Comparison of ENCODE assay signal across 11 mouse cellular contexts in the genomic region with DNA sequence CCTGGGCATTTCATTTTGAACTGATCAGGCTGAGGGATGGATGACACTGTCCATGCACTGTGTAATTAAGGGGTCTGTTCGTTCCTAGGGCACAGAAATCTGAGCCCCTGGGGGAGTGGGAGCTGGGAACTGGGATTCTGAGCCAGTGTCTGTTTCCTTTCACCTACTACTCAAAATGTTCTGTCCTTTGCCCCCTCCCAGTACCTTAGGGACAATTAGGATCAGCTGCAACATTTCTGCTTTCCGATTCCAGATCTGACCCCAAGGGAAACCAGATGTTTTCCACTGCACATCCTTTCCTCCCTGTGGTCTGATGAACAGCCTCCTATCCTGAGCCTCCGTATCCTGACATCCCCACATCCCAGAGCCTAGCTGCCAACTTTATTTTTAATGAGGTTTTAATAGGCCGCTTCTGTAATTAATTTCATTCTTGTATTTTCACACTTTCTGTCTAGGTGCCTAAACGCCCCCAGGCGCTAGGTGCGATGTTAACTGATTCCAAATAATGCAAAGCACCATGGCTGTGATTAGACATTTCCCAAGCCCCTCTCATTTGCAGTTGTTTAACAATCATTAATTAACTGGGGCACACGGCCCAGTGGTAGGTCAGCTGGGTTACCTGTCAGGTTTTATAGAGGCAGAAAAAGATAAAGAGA. TPM values are rescaled to one million over a fixed set of nuclear protein-coding genes. Genes with fewer than 3 reads are reported as not detected.
DNase-seq lines count a peak whose midpoint lies in the region; ATAC-seq and TF ChIP-seq lines count a peak whose summit lies in the region.
"Had no signal": no experiment of that assay in that cellular context is flagged by ENCODE, and none has a peak within 500 bp of the region (broad histone marks: within the 10 kb centered on the region; RNA-seq: fewer than 3 reads in every experiment).

No protein-coding gene starts in this region.

- H3K4me2 ChIP-seq in heart, embryonic 13.5 days, result peak overlapping the region; percentile 81
- 0 out of 2 replicates have a peak overlapping the region, but pooled peaks have one; percentile 99 for H3K4me2 ChIP-seq in midbrain, embryonic 12.5 days (replicated peaks)
- H3K4me2 ChIP-seq in midbrain, postnatal 0 days (ENCODE audit: low read depth, low read length, poor library complexity, severe bottlenecking), result no peak overlapping the region
- H3K4me2 ChIP-seq in forebrain, embryonic 16.5 days (ENCODE audit: low read length), result peak overlapping the region; percentile 97; the same call in 1 of the 2 replicates
- H3K4me2 ChIP-seq in neural tube, embryonic 13.5 days, result peak overlapping the region; percentile 98

- H3K4me3 ChIP-seq in heart, embryonic 13.5 days, result 0 out of 2 replicates have a peak overlapping the region, but pooled peaks have one; percentile 82
- no peak overlapping the region for H3K4me3 ChIP-seq in midbrain, embryonic 12.5 days
- no peak overlapping the region for H3K4me3 ChIP-seq in midbrain, postnatal 0 days (ENCODE audit: low read depth, low read length)
- no peak overlapping the region for H3K4me3 ChIP-seq in forebrain, embryonic 16.5 days (replicated peaks; ENCODE audit: low read length)
- no peak overlapping the region for H3K4me3 ChIP-seq in neural tube, embryonic 13.5 days

- H3K9ac ChIP-seq in heart, embryonic 13.5 days, result peak overlapping the region; percentile 85; the same call in 1 of the 2 replicates
- no peak overlapping the region for H3K9ac ChIP-seq in midbrain, embryonic 12.5 days (replicated peaks)
- H3K9ac ChIP-seq in midbrain, postnatal 0 days (replicated peaks; ENCODE audit: low read length, poor library complexity, severe bottlenecking), result no peak overlapping the region
- no peak overlapping the region for H3K9ac ChIP-seq in forebrain, embryonic 16.5 days (replicated peaks; ENCODE audit: low read depth, low read length)
- H3K9ac ChIP-seq in neural tube, embryonic 13.5 days, result no peak overlapping the region

- no peak overlapping the region for H3K27ac ChIP-seq in heart, embryonic 13.5 days (replicated peaks)
- H3K27ac ChIP-seq in midbrain, embryonic 12.5 days (replicated peaks), result no peak overlapping the region
- H3K27ac ChIP-seq in midbrain, postnatal 0 days (ENCODE audit: low read depth, low read length), result no peak overlapping the region
- H3K27ac ChIP-seq in forebrain, embryonic 16.5 days (ENCODE audit: low read length), result no peak overlapping the region
- H3K27ac ChIP-seq in neural tube, embryonic 13.5 days (replicated peaks), result no peak overlapping the region

- ATAC-seq in heart, embryonic 13.5 days (ENCODE audit: extremely low read depth, insufficient number of reproducible peaks, low FRiP score, low TSS enrichment), result no peak
- ATAC-seq in midbrain, embryonic 12.5 days (ENCODE audit: low FRiP score, low read depth), result no peak
- ATAC-seq in midbrain, postnatal 0 days (ENCODE audit: low FRiP score), result no peak
- no peak for ATAC-seq in forebrain, embryonic 16.5 days
- ATAC-seq in neural tube, embryonic 13.5 days (ENCODE audit: low read depth), result no peak
- no peak for ATAC-seq in granulocyte monocyte progenitor cell, adult 5-6 weeks (replicated peaks; ENCODE audit: poor library complexity, severe bottlenecking)

- peaks cover 55% of the 10 kb centered on the region for H3K4me1 ChIP-seq in heart, embryonic 13.5 days
- H3K4me1 ChIP-seq in midbrain, embryonic 12.5 days, result peaks cover 37% of the 10 kb centered on the region
- no peaks in the 10 kb centered on the region for H3K4me1 ChIP-seq in midbrain, postnatal 0 days (ENCODE audit: insufficient read depth, low read length)
- peaks cover 28% of the 10 kb centered on the region for H3K4me1 ChIP-seq in forebrain, embryonic 16.5 days (replicated peaks; ENCODE audit: control insufficient read depth, insufficient read depth, low read length)
- peaks cover 46% of the 10 kb centered on the region for H3K4me1 ChIP-seq in neural tube, embryonic 13.5 days (replicated peaks)

- peaks cover 46% of the 10 kb centered on the region for H3K27me3 ChIP-seq in heart, embryonic 13.5 days (replicated peaks)
- peaks cover 39% of the 10 kb centered on the region for H3K27me3 ChIP-seq in midbrain, embryonic 12.5 days
- H3K27me3 ChIP-seq in midbrain, postnatal 0 days (ENCODE audit: insufficient read depth, low read length), result 0 out of 2 replicates have a peak, but pooled peaks cover 10% of the 10 kb centered on the region
- H3K27me3 ChIP-seq in forebrain, embryonic 16.5 days (replicated peaks; ENCODE audit: control insufficient read depth, insufficient read depth, low read length), result no peaks in the 10 kb centered on the region; the same call in 1 of the 2 replicates
- peaks cover 42% of the 10 kb centered on the region for H3K27me3 ChIP-seq in neural tube, embryonic 13.5 days

- no peaks in the 10 kb centered on the region for H3K9me3 ChIP-seq in heart, embryonic 13.5 days
- no peaks in the 10 kb centered on the region for H3K9me3 ChIP-seq in midbrain, embryonic 12.5 days
- H3K9me3 ChIP-seq in midbrain, postnatal 0 days (ENCODE audit: low read length), result no peaks in the 10 kb centered on the region
- H3K9me3 ChIP-seq in forebrain, embryonic 16.5 days (ENCODE audit: control insufficient read depth, low read length), result no peaks in the 10 kb centered on the region
- H3K9me3 ChIP-seq in neural tube, embryonic 13.5 days, result no peaks in the 10 kb centered on the region

- no peaks in the 10 kb centered on the region for H3K36me3 ChIP-seq in heart, embryonic 13.5 days
- H3K36me3 ChIP-seq in midbrain, embryonic 12.5 days, result no peaks in the 10 kb centered on the region
- no peaks in the 10 kb centered on the region for H3K36me3 ChIP-seq in midbrain, postnatal 0 days (ENCODE audit: insufficient read depth, low read length)
- H3K36me3 ChIP-seq in forebrain, embryonic 16.5 days (ENCODE audit: control insufficient read depth, insufficient read depth), result no peaks in the 10 kb centered on the region
- no peaks in the 10 kb centered on the region for H3K36me3 ChIP-seq in neural tube, embryonic 13.5 days

- 43% methylated on average over 8 of the region's 8 CpGs for WGBS in heart, embryonic 13.5 days
- WGBS in midbrain, embryonic 12.5 days, result 34% methylated on average over 8 of the region's 8 CpGs
- WGBS in midbrain, postnatal 0 days, result 34% methylated on average over 8 of the region's 8 CpGs
- 23% methylated on average over 8 of the region's 8 CpGs for WGBS in forebrain, embryonic 16.5 days
- 21% methylated on average over 8 of the region's 8 CpGs for whole genome bisulfite sequencing in neural tube, embryonic 13.5 days

- DNase-seq in heart, adult 9 months (ENCODE audit: low spot score in 2 of 2), result no peak
- DNase-seq in midbrain, postnatal 0 days (ENCODE audit: low spot score), result no peak
- no peak for DNase-seq in thymus, postnatal 36 days
- DNase-seq: liver; lung, postnatal 14 days had no signal

- TF ChIP-seq CTCF in midbrain, postnatal 0 days (IDR thresholded peaks at IDR 0.05), result no peak

RNA-seq across cellular contexts. Expression of a gene that starts 0.9 kb away (rescaled TPM):
- 35.4 and 38.2 TPM in 2 replicates for polyA plus RNA-seq in heart, embryonic 13.5 days (2015; fragmentation: Nextera tagmentation; extraction: Ambion mirVana)
- polyA plus RNA-seq in midbrain, embryonic 12.5 days (2016; fragmentation: Nextera tagmentation; extraction: Ambion mirVana), result 29.1 and 31.0 TPM in 2 replicates
- 17.5 and 22.6 TPM in 2 replicates for total RNA-seq in midbrain, postnatal 0 days (2014; rRNA removed)
- 17.7 and 18.7 TPM in 2 replicates for polyA plus RNA-seq in midbrain, postnatal 0 days (2015; fragmentation: Nextera tagmentation; extraction: Ambion mirVana)
- polyA plus RNA-seq in forebrain, embryonic 16.5 days (2015; fragmentation: Nextera tagmentation; extraction: Ambion mirVana), result 19.2 and 20.4 TPM in 2 replicates
- polyA plus RNA-seq in neural tube, embryonic 13.5 days (2015; fragmentation: Nextera tagmentation; extraction: Ambion mirVana), result 14.8 and 15.3 TPM in 2 replicates
- not detected in 2 replicates for total RNA-seq in granulocyte monocyte progenitor cell, adult 5-6 weeks (2014; fragmentation: Nextera tagmentation)
- total RNA-seq in granulocyte monocyte progenitor cell, adult 5-6 weeks (2017), result 1.5 TPM in 1 of 2 replicates, not detected in the other

RNA-seq across cellular contexts. Expression of a gene that starts 9.9 kb away (rescaled TPM):
- 63.3 and 64.4 TPM in 2 replicates for polyA plus RNA-seq in heart, embryonic 13.5 days (2015; fragmentation: Nextera tagmentation; extraction: Ambion mirVana)
- 88.6 and 92.2 TPM in 2 replicates for polyA plus RNA-seq in midbrain, embryonic 12.5 days (2016; fragmentation: Nextera tagmentation; extraction: Ambion mirVana)
- total RNA-seq in midbrain, postnatal 0 days (2014; rRNA removed), result 47.7 and 51.1 TPM in 2 replicates
- 53.0 and 56.8 TPM in 2 replicates for polyA plus RNA-seq in midbrain, postnatal 0 days (2015; fragmentation: Nextera tagmentation; extraction: Ambion mirVana)
- 77.5 and 77.7 TPM in 2 replicates for polyA plus RNA-seq in forebrain, embryonic 16.5 days (2015; fragmentation: Nextera tagmentation; extraction: Ambion mirVana)
- polyA plus RNA-seq in neural tube, embryonic 13.5 days (2015; fragmentation: Nextera tagmentation; extraction: Ambion mirVana), result 64.5 and 67.0 TPM in 2 replicates
- total RNA-seq in granulocyte monocyte progenitor cell, adult 5-6 weeks (2014; fragmentation: Nextera tagmentation), result 41.7 and 46.5 TPM in 2 replicates
- total RNA-seq in granulocyte monocyte progenitor cell, adult 5-6 weeks (2017), result 42.4 and 46.6 TPM in 2 replicates

RNA-seq across cellular contexts. Expression of a gene that starts 18.1 kb away (rescaled TPM):
- 7.1 and 7.4 TPM in 2 replicates for polyA plus RNA-seq in heart, embryonic 13.5 days (2015; fragmentation: Nextera tagmentation; extraction: Ambion mirVana)
- 9.0 and 10.4 TPM in 2 replicates for polyA plus RNA-seq in midbrain, embryonic 12.5 days (2016; fragmentation: Nextera tagmentation; extraction: Ambion mirVana)
- 7.9 and 11.5 TPM in 2 replicates for total RNA-seq in midbrain, postnatal 0 days (2014; rRNA removed)
- 13.4 and 14.2 TPM in 2 replicates for polyA plus RNA-seq in midbrain, postnatal 0 days (2015; fragmentation: Nextera tagmentation; extraction: Ambion mirVana)
- 16.6 and 17.0 TPM in 2 replicates for polyA plus RNA-seq in forebrain, embryonic 16.5 days (2015; fragmentation: Nextera tagmentation; extraction: Ambion mirVana)
- polyA plus RNA-seq in neural tube, embryonic 13.5 days (2015; fragmentation: Nextera tagmentation; extraction: Ambion mirVana), result 11.7 and 14.1 TPM in 2 replicates
- 18.4 and 22.8 TPM in 2 replicates for total RNA-seq in granulocyte monocyte progenitor cell, adult 5-6 weeks (2014; fragmentation: Nextera tagmentation)
- 9.9 and 11.2 TPM in 2 replicates for total RNA-seq in granulocyte monocyte progenitor cell, adult 5-6 weeks (2017)

RNA-seq across cellular contexts. Expression of a gene that starts 52.2 kb away (rescaled TPM):
- 17.1 and 19.3 TPM in 2 replicates for polyA plus RNA-seq in heart, embryonic 13.5 days (2015; fragmentation: Nextera tagmentation; extraction: Ambion mirVana)
- 37.7 and 38.4 TPM in 2 replicates for polyA plus RNA-seq in midbrain, embryonic 12.5 days (2016; fragmentation: Nextera tagmentation; extraction: Ambion mirVana)
- total RNA-seq in midbrain, postnatal 0 days (2014; rRNA removed), result 44.7 and 45.2 TPM in 2 replicates
- polyA plus RNA-seq in midbrain, postnatal 0 days (2015; fragmentation: Nextera tagmentation; extraction: Ambion mirVana), result 35.1 and 36.4 TPM in 2 replicates
- 37.6 and 39.0 TPM in 2 replicates for polyA plus RNA-seq in forebrain, embryonic 16.5 days (2015; fragmentation: Nextera tagmentation; extraction: Ambion mirVana)
- polyA plus RNA-seq in neural tube, embryonic 13.5 days (2015; fragmentation: Nextera tagmentation; extraction: Ambion mirVana), result 37.2 and 43.3 TPM in 2 replicates
- total RNA-seq in granulocyte monocyte progenitor cell, adult 5-6 weeks (2014; fragmentation: Nextera tagmentation), result 21.8 and 22.6 TPM in 2 replicates
- total RNA-seq in granulocyte monocyte progenitor cell, adult 5-6 weeks (2017), result 16.0 and 17.0 TPM in 2 replicates

RNA-seq across cellular contexts. Expression of a gene that starts 52.2 kb away (rescaled TPM):
- 1.9 and 2.7 TPM in 2 replicates for polyA plus RNA-seq in heart, embryonic 13.5 days (2015; fragmentation: Nextera tagmentation; extraction: Ambion mirVana)
- polyA plus RNA-seq in midbrain, embryonic 12.5 days (2016; fragmentation: Nextera tagmentation; extraction: Ambion mirVana), result 1.0 and 1.9 TPM in 2 replicates
- 0.82 and 3.8 TPM in 2 replicates for total RNA-seq in midbrain, postnatal 0 days (2014; rRNA removed)
- polyA plus RNA-seq in midbrain, postnatal 0 days (2015; fragmentation: Nextera tagmentation; extraction: Ambion mirVana), result 0.70 and 1.9 TPM in 2 replicates
- 2.4 and 2.6 TPM in 2 replicates for polyA plus RNA-seq in forebrain, embryonic 16.5 days (2015; fragmentation: Nextera tagmentation; extraction: Ambion mirVana)
- 1.1 and 1.5 TPM in 2 replicates for polyA plus RNA-seq in neural tube, embryonic 13.5 days (2015; fragmentation: Nextera tagmentation; extraction: Ambion mirVana)
- total RNA-seq in granulocyte monocyte progenitor cell, adult 5-6 weeks (2014; fragmentation: Nextera tagmentation), result 0.15 and 3.6 TPM in 2 replicates
- total RNA-seq in granulocyte monocyte progenitor cell, adult 5-6 weeks (2017), result 0.15 and 1.1 TPM in 2 replicates
- total RNA-seq: hematopoietic stem cell, adult 5-6 weeks had no signal
